Mouse (Mus musculus) stomach, embryonic 15.5 days (tissue): ENCODE results near the gene Rgs3. TPM values are rescaled to one million over a fixed set of nuclear protein-coding genes. Genes with fewer than 3 reads are reported as not detected.

Source experiments
- polyA plus RNA-seq: library from polyadenylated mRNA; unstranded; fragments of >200 nt; fragmentation: Nextera tagmentation; extraction: Ambion mirVana; gene quantifications from 2 replicates; pipeline ENCODE4 v1.2.1, GENCODE M21; 2015

Rgs3 gene
- polyA plus RNA-seq, 1 experiment from 2014 or later, result 46.8 TPM

Other genes starting within 250 kb of the Rgs3 start
- gene Fkbp15, start 199.3 kb upstream of the Rgs3 start, polyA plus RNA-seq, result 24.9 and 28.5 TPM in 2 replicates
- gene Slc31a1, start 199.1 kb upstream of the Rgs3 start, polyA plus RNA-seq, result 59.0 and 64.3 TPM in 2 replicates
- gene Cdc26, start 151.2 kb upstream of the Rgs3 start, polyA plus RNA-seq, result 136 and 146 TPM in 2 replicates
- gene Prpf4, start 151.1 kb upstream of the Rgs3 start, polyA plus RNA-seq, result 18.6 and 19.1 TPM in 2 replicates
- not detected in 2 replicates for gene Rnf183, start 124.6 kb upstream of the Rgs3 start, polyA plus RNA-seq
- gene Wdr31, start 89.0 kb upstream of the Rgs3 start, polyA plus RNA-seq, result 6.2 and 7.8 TPM in 2 replicates
- 28.4 and 29.9 TPM in 2 replicates for gene Bspry, start 79.8 kb upstream of the Rgs3 start, polyA plus RNA-seq
- gene Hdhd3, start 56.4 kb upstream of the Rgs3 start, polyA plus RNA-seq, result 27.3 and 30.7 TPM in 2 replicates
- 121 and 142 TPM in 2 replicates for gene Alad, start 39.9 kb upstream of the Rgs3 start, polyA plus RNA-seq
- gene Pole3, start 34.8 kb upstream of the Rgs3 start, polyA plus RNA-seq, result 70.9 and 77.3 TPM in 2 replicates
- gene 4933430I17Rik, start 34.5 kb upstream of the Rgs3 start, polyA plus RNA-seq, result 0.19 and 0.35 TPM in 2 replicates